Mouse (Mus musculus) heart, adult 2 months (tissue): ENCODE results near the gene Gm20481.

ENCODE experiments used
- EP300 ChIP-seq: fragments of 200-500 bp; IDR thresholded peaks from 2 replicates; pipeline ENCODE4 v1.6.1; 2011; ENCODE audit warnings: low read depth, low read length, control low read depth; ENCODE audit not compliant: insufficient read depth
- POLR2A ChIP-seq: fragments of 200-500 bp; IDR thresholded peaks from 2 replicates; pipeline ENCODE4 v1.6.1; 2011; ENCODE audit warnings: mild to moderate bottlenecking, low read depth, low read length, control low read depth; ENCODE audit not compliant: insufficient read depth

GRCm38 (mm10) chr17:34954831-34955230 lies 14.9 kb upstream of the Gm20481 start:
- TF ChIP-seq POLR2A (no peak), EP300 (no peak)
